Mouse (Mus musculus) neutrophil, adult 5-6 weeks (primary cell): ENCODE data around the gene Slx1b. TPM values are rescaled to one million over a fixed set of nuclear protein-coding genes. Genes with fewer than 3 reads are reported as not detected.

ENCODE experiments used
- ATAC-seq: fragments of 151-379, 151-347 bp; 2 replicates; pipeline ENCODE4 v1.8.0; 2017; ENCODE audit warnings: mild to moderate bottlenecking, moderate TSS enrichment; ENCODE audit not compliant: insufficient number of reproducible peaks, poor library complexity, low FRiP score, severe bottlenecking; ENCODE audit errors: extremely low read depth
- total RNA-seq: library from RNA; stranded (forward); fragments of 200-1000 nt; gene quantifications from 2 replicates; pipeline ENCODE4 v1.2.3, GENCODE M21; 2017

Slx1b gene
- total RNA-seq, 1 experiment from 2014 or later = 3.3 TPM

GRCm38 (mm10) chr7:126704121-126704980 lies 8.8 kb upstream of the Slx1b start:
- ATAC-seq = peak; percentile 51

GRCm38 (mm10) chr7:126703757-126704077 lies 8.1 kb upstream of the Slx1b start:
- no peak for ATAC-seq

- ATAC-seq = no peak
Observed at GRCm38 (mm10) chr7:126702861-126703756, 7.5 kb upstream of the Slx1b start.

- peak; percentile 40 for ATAC-seq
Observed at GRCm38 (mm10) chr7:126702358-126702757, 6.8 kb upstream of the Slx1b start.

- ATAC-seq = no peak
Observed at GRCm38 (mm10) chr7:126701559-126702357, 6.2 kb upstream of the Slx1b start.

- ATAC-seq = peak; percentile 53
Observed at GRCm38 (mm10) chr7:126701070-126701469, 5.5 kb upstream of the Slx1b start.

- no peak for ATAC-seq
Observed at GRCm38 (mm10) chr7:126700063-126701015, 4.8 kb upstream of the Slx1b start.

- ATAC-seq = no peak
Observed at GRCm38 (mm10) chr7:126697838-126698237, 2.3 kb upstream of the Slx1b start.

GRCm38 (mm10) chr7:126696886-126697285 lies 1.3 kb upstream of the Slx1b start:
- no peak for ATAC-seq

GRCm38 (mm10) chr7:126696303-126696702 lies 719 bp upstream of the Slx1b start:
- no peak for ATAC-seq

- ATAC-seq = peak; percentile 51
Observed at GRCm38 (mm10) chr7:126695210-126695611, 373 bp downstream of the Slx1b start, which contains the start of gene Bola2. Gene Bola2 (plus strand): TSS chr7:126695401.

GRCm38 (mm10) chr7:126694441-126695051 lies 1.0 kb downstream of the Slx1b start:
- ATAC-seq = no peak

GRCm38 (mm10) chr7:126693781-126694180 lies 1.8 kb downstream of the Slx1b start:
- ATAC-seq = no peak

- ATAC-seq = peak; percentile 49; the same call in 1 of the 2 replicates
Observed at GRCm38 (mm10) chr7:126693256-126693655, 2.3 kb downstream of the Slx1b start.

- ATAC-seq = no peak
Observed at GRCm38 (mm10) chr7:126692426-126692825, 3.2 kb downstream of the Slx1b start.

- no peak for ATAC-seq
Observed at GRCm38 (mm10) chr7:126691676-126692075, 3.9 kb downstream of the Slx1b start.

GRCm38 (mm10) chr7:126690737-126691136 lies 4.8 kb downstream of the Slx1b start:
- ATAC-seq = no peak

GRCm38 (mm10) chr7:126689021-126689420 lies 6.6 kb downstream of the Slx1b start:
- no peak for ATAC-seq
